Mouse (Mus musculus) cerebellum, adult 2 months (tissue): ENCODE measurements around the gene Fam107a. TPM values are rescaled to one million over a fixed set of nuclear protein-coding genes. Genes with fewer than 3 reads are reported as not detected.

Experiments
- DNase-seq, 2 experiments: peaks; one replicate each; pipeline ENCODE4 v3.0.0; 2021
- H3K27ac ChIP-seq: fragments of 200-500 bp; 2 replicates; pipeline ENCODE4 v1.5.1; 2012; ENCODE audit warnings: low read length, control low read depth, inconsistent platforms; ENCODE audit not compliant: insufficient read depth
- H3K27me3 ChIP-seq: fragments of 200-500 bp; 2 replicates; pipeline ENCODE4 v1.6.1; 2012; ENCODE audit warnings: inconsistent platforms, mild to moderate bottlenecking, low read length, moderate library complexity; ENCODE audit not compliant: control insufficient read depth, insufficient read depth
- H3K4me1 ChIP-seq: fragments of 200-500 bp; 2 replicates; pipeline ENCODE4 v1.6.1; 2011; ENCODE audit warnings: low read length; ENCODE audit not compliant: control insufficient read depth, insufficient read depth
- H3K4me3 ChIP-seq: fragments of 200-500 bp; replicated peaks from 2 replicates; pipeline ENCODE3; 2011; ENCODE audit warnings: mild to moderate bottlenecking, low read depth, low read length, control low read depth; ENCODE audit not compliant: insufficient read depth
- CTCF ChIP-seq: fragments of 200-500 bp; IDR thresholded peaks from 2 replicates; pipeline ENCODE4 v1.5.1; 2011; ENCODE audit warnings: low read depth, mild to moderate bottlenecking, control low read depth, low read length, moderate library complexity, borderline replicate concordance; ENCODE audit not compliant: insufficient read depth
- POLR2A ChIP-seq: fragments of 200-500 bp; IDR thresholded peaks from 2 replicates; pipeline ENCODE4 v1.6.1; 2011; ENCODE audit warnings: low read length, control low read depth, borderline replicate concordance; ENCODE audit not compliant: insufficient read depth
- WGBS: fragments of 180-500 bp; shearing (Covaris S2); methylation state at CpG from one replicate; pipeline ENCODE4 v1.1.7; 2018; 5-methylcytosine and 5-hydroxymethylcytosine counted together
- polyA plus RNA-seq: library from polyadenylated mRNA; depleted of rRNA; stranded (reverse); fragments of >200 nt; gene quantifications from 2 replicates; pipeline ENCODE4 v1.2.3, GENCODE M21; 2012; rRNA removed

Fam107a gene
- polyA plus RNA-seq, 1 experiment, result 351 TPM

GRCm38 (mm10) chr14:8250141-8250871 lies 67.5 kb downstream of the Fam107a start:
- Histone ChIP-seq H3K4me1 (no peaks in the 10 kb centered on the region), H3K27me3 (no peaks in the 10 kb centered on the region), H3K27ac (no peak overlapping the region), H3K4me3 (no peak overlapping the region)
- TF ChIP-seq POLR2A (no peak), CTCF (no peak)
- 95% methylated on average over 9 of the region's 9 CpGs for WGBS
- no peak for DNase-seq

- no peak overlapping the region for H3K27ac ChIP-seq
- TF ChIP-seq CTCF, result no peak
- no peak for TF ChIP-seq POLR2A
- no peak for DNase-seq
- no peak overlapping the region for H3K4me3 ChIP-seq
- no peaks in the 10 kb centered on the region for H3K4me1 ChIP-seq
- WGBS, result 98% methylated on average over 1 of the region's 1 CpGs
- H3K27me3 ChIP-seq, result no peaks in the 10 kb centered on the region
Measured at GRCm38 (mm10) chr14:8249206-8249605, 68.6 kb downstream of the Fam107a start.

GRCm38 (mm10) chr14:8246878-8247277 lies 70.9 kb downstream of the Fam107a start:
- Histone ChIP-seq H3K4me1 (no peaks in the 10 kb centered on the region), H3K27me3 (no peaks in the 10 kb centered on the region), H3K4me3 (no peak overlapping the region), H3K27ac (no peak overlapping the region)
- DNase-seq, result no peak
- TF ChIP-seq POLR2A, result no peak
- TF ChIP-seq CTCF, result no peak
- 74% methylated on average over 8 of the region's 8 CpGs for WGBS

Other genes starting within 250 kb of the Fam107a start
- gene Rpp14, start 237.7 kb downstream of the Fam107a start, polyA plus RNA-seq, result 27.5 and 36.2 TPM in 2 replicates
- gene Pxk, start 219.8 kb downstream of the Fam107a start, polyA plus RNA-seq, result 66.7 and 67.7 TPM in 2 replicates
- gene Pdhb, start 145.0 kb downstream of the Fam107a start, polyA plus RNA-seq, result 275 and 279 TPM in 2 replicates
- 35.0 and 35.8 TPM in 2 replicates for gene Kctd6, start 103.9 kb downstream of the Fam107a start, polyA plus RNA-seq
- 0.41 and 0.55 TPM in 2 replicates for gene Acox2, start 58.7 kb downstream of the Fam107a start, polyA plus RNA-seq
- not detected in 2 replicates for gene Oit1, start 60.7 kb upstream of the Fam107a start, polyA plus RNA-seq